Comparison of ENCODE assay signal across 8 mouse cellular contexts in genomic region chr1:75478497-75478896, GRCm38 (mm10). TPM values are rescaled to one million over a fixed set of nuclear protein-coding genes. Genes with fewer than 3 reads are reported as not detected.
DNase-seq lines count a peak whose midpoint lies in the region; ATAC-seq lines count a peak whose summit lies in the region.

No protein-coding gene starts in this region.

- WGBS in forebrain, embryonic 12.5 days = 0% methylated on average over 20 of the region's 25 CpGs
- 0% methylated on average over 18 of the region's 25 CpGs for WGBS in intestine, embryonic 15.5 days
- whole genome bisulfite sequencing in stomach, embryonic 14.5 days = under 1% methylated on average over 24 of the region's 25 CpGs

- peak overlapping the region; percentile 86 for H3K4me3 ChIP-seq in forebrain, embryonic 12.5 days (replicated peaks)
- peak overlapping the region; percentile 79 for H3K4me3 ChIP-seq in intestine, embryonic 15.5 days (replicated peaks)
- H3K4me3 ChIP-seq in stomach, embryonic 14.5 days (ENCODE audit: low read depth, low read length) = peak overlapping the region; percentile 77

- H3K9ac ChIP-seq in forebrain, embryonic 12.5 days = peak overlapping the region; percentile 85
- peak overlapping the region; percentile 65 for H3K9ac ChIP-seq in intestine, embryonic 15.5 days
- H3K9ac ChIP-seq in stomach, embryonic 14.5 days (replicated peaks; ENCODE audit: low read depth, low read length) = peak overlapping the region; percentile 55; the same call in 1 of the 2 replicates

- peaks cover 33% of the 10 kb centered on the region for H3K36me3 ChIP-seq in forebrain, embryonic 12.5 days (replicated peaks)
- H3K36me3 ChIP-seq in intestine, embryonic 15.5 days = peaks cover 21% of the 10 kb centered on the region
- H3K36me3 ChIP-seq in stomach, embryonic 14.5 days (ENCODE audit: control insufficient read depth, insufficient read depth, low read length) = peaks cover 25% of the 10 kb centered on the region

- no peaks in the 10 kb centered on the region for H3K9me3 ChIP-seq in forebrain, embryonic 12.5 days
- no peaks in the 10 kb centered on the region for H3K9me3 ChIP-seq in intestine, embryonic 15.5 days
- H3K9me3 ChIP-seq in stomach, embryonic 14.5 days (ENCODE audit: control insufficient read depth, low read depth, low read length) = no peaks in the 10 kb centered on the region

- DNase-seq in urinary bladder, postnatal 14 days (ENCODE audit: low spot score) = peak; percentile 34
- no peak for DNase-seq in urinary bladder, postnatal 36 days (ENCODE audit: low spot score in 2 of 2)
- peak; percentile 57 to 67 for DNase-seq in lung, adult 18-20 months
- DNase-seq in Muller cell, postnatal 12 days (ENCODE audit: inconsistent ontology term) = no peak
- DNase-seq in urinary bladder, postnatal 10 days (ENCODE audit: low spot score) = no peak

- H3K4me2 ChIP-seq in forebrain, embryonic 12.5 days = peak overlapping the region; percentile 90
- peak overlapping the region; percentile 87 for H3K4me2 ChIP-seq in intestine, embryonic 15.5 days (replicated peaks)
- H3K4me2 ChIP-seq in stomach, embryonic 14.5 days (replicated peaks; ENCODE audit: low read depth, low read length) = peak overlapping the region; percentile 62

- no peak for ATAC-seq in forebrain, embryonic 12.5 days (ENCODE audit: low FRiP score)
- no peak for ATAC-seq in intestine, embryonic 15.5 days
- ATAC-seq in stomach, embryonic 14.5 days (ENCODE audit: insufficient number of reproducible peaks, insufficient read depth, low FRiP score, low read depth) = no peak; the same call in 1 of the 2 replicates

- peaks cover 39% of the 10 kb centered on the region for H3K27me3 ChIP-seq in forebrain, embryonic 12.5 days
- peaks cover 30% of the 10 kb centered on the region for H3K27me3 ChIP-seq in intestine, embryonic 15.5 days (replicated peaks)
- no peaks in the 10 kb centered on the region for H3K27me3 ChIP-seq in stomach, embryonic 14.5 days (ENCODE audit: control insufficient read depth, insufficient read depth, low read length)

- H3K4me1 ChIP-seq in forebrain, embryonic 12.5 days = peaks cover 41% of the 10 kb centered on the region
- H3K4me1 ChIP-seq in intestine, embryonic 15.5 days (replicated peaks) = peaks cover 22% of the 10 kb centered on the region
- peaks cover 16% of the 10 kb centered on the region for H3K4me1 ChIP-seq in stomach, embryonic 14.5 days (ENCODE audit: control insufficient read depth, insufficient read depth, low read length)

- peak overlapping the region; percentile 75; the same call in 1 of the 2 replicates for H3K27ac ChIP-seq in forebrain, embryonic 12.5 days
- peak overlapping the region; percentile 80 for H3K27ac ChIP-seq in intestine, embryonic 15.5 days
- H3K27ac ChIP-seq in stomach, embryonic 14.5 days (ENCODE audit: low read length) = peak overlapping the region; percentile 63; the same call in 1 of the 2 replicates

RNA-seq across cellular contexts. Expression of gene Chpf, which starts 0.6 kb away (rescaled TPM):
- polyA plus RNA-seq in forebrain, embryonic 12.5 days (2016; fragmentation: Nextera tagmentation; extraction: Ambion mirVana) = 21.6 and 25.8 TPM in 2 replicates
- 35.9 and 36.9 TPM in 2 replicates for polyA plus RNA-seq in intestine, embryonic 15.5 days (2015; fragmentation: Nextera tagmentation; extraction: Ambion mirVana)
- 38.4 and 41.0 TPM in 2 replicates for polyA plus RNA-seq in stomach, embryonic 14.5 days (2014; fragmentation: Nextera tagmentation; extraction: Ambion mirVana)

RNA-seq across cellular contexts. Expression of gene Tmem198, which starts 0.8 kb away (rescaled TPM):
- 20.8 and 24.1 TPM in 2 replicates for polyA plus RNA-seq in forebrain, embryonic 12.5 days (2016; fragmentation: Nextera tagmentation; extraction: Ambion mirVana)
- 2.2 and 2.4 TPM in 2 replicates for polyA plus RNA-seq in intestine, embryonic 15.5 days (2015; fragmentation: Nextera tagmentation; extraction: Ambion mirVana)
- 1.6 and 1.7 TPM in 2 replicates for polyA plus RNA-seq in stomach, embryonic 14.5 days (2014; fragmentation: Nextera tagmentation; extraction: Ambion mirVana)

RNA-seq across cellular contexts. Expression of gene Obsl1, which starts 27.8 kb away (rescaled TPM):
- 31.8 and 36.8 TPM in 2 replicates for polyA plus RNA-seq in forebrain, embryonic 12.5 days (2016; fragmentation: Nextera tagmentation; extraction: Ambion mirVana)
- 70.3 and 70.5 TPM in 2 replicates for polyA plus RNA-seq in intestine, embryonic 15.5 days (2015; fragmentation: Nextera tagmentation; extraction: Ambion mirVana)
- 77.0 and 79.0 TPM in 2 replicates for polyA plus RNA-seq in stomach, embryonic 14.5 days (2014; fragmentation: Nextera tagmentation; extraction: Ambion mirVana)

RNA-seq across cellular contexts. Expression of gene Asic4, which starts 28.3 kb away (rescaled TPM):
- polyA plus RNA-seq in forebrain, embryonic 12.5 days (2016; fragmentation: Nextera tagmentation; extraction: Ambion mirVana) = 6.4 and 8.2 TPM in 2 replicates
- polyA plus RNA-seq in intestine, embryonic 15.5 days (2015; fragmentation: Nextera tagmentation; extraction: Ambion mirVana) = 2.6 and 2.7 TPM in 2 replicates
- polyA plus RNA-seq in stomach, embryonic 14.5 days (2014; fragmentation: Nextera tagmentation; extraction: Ambion mirVana) = 0.16 and 0.25 TPM in 2 replicates

RNA-seq across cellular contexts. Expression of gene Inha, which starts 28.4 kb away (rescaled TPM):
- 5.9 and 6.6 TPM in 2 replicates for polyA plus RNA-seq in forebrain, embryonic 12.5 days (2016; fragmentation: Nextera tagmentation; extraction: Ambion mirVana)
- 5.2 and 8.9 TPM in 2 replicates for polyA plus RNA-seq in intestine, embryonic 15.5 days (2015; fragmentation: Nextera tagmentation; extraction: Ambion mirVana)
- 7.2 and 7.4 TPM in 2 replicates for polyA plus RNA-seq in stomach, embryonic 14.5 days (2014; fragmentation: Nextera tagmentation; extraction: Ambion mirVana)

Comparison
In these comparisons a context has a peak if more than half of its experiments do, and no peak if none do; other contexts are left out.
1. DNase-seq: peak in urinary bladder, postnatal 14 days (single experiment) and lung, adult 18-20 months (2 of 2); none in urinary bladder, postnatal 36 days (0 of 2), Muller cell, postnatal 12 days (single experiment) and urinary bladder, postnatal 10 days (single experiment).
2. Peak in every context shown above with its lines, with median percentiles within 50 percentile points of each other: H3K27ac ChIP-seq, H3K4me2 ChIP-seq, H3K4me3 ChIP-seq and H3K9ac ChIP-seq.